Mouse (Mus musculus): ENCODE measurements around the gene Ralb. TPM values are rescaled to one million over a fixed set of nuclear protein-coding genes. Genes with fewer than 3 reads are reported as not detected.

Ralb gene
- polyA plus RNA-seq, 1 experiment from 2014 or later = 145 TPM

DNA sequence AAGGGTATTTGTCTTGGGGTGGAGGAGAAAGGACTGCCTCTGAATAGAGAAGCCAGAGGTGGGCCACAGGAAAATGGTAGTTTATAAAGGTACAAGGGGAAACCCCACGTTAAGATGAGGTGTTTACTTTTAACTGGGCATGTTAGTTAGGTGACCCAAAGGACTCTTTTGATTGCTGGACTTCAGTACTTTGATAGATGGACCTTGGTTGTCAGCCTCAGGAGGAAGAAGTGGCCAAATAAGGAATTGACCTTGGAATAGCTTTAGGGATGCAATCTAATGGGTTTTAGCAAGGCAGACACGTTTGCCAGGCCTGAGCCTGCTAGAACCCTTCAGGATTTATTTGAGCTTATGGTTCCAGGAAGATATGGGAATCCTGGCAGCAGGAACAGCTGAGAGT lies 34.7 kb upstream of the Ralb start:
- H3K27me3 ChIP-seq (replicated peaks; ENCODE audit: control insufficient read depth, insufficient read depth, low read length) = no peaks in the 10 kb centered on the region
- no peaks in the 10 kb centered on the region; the same call in 1 of the 2 replicates for H3K36me3 ChIP-seq (ENCODE audit: control insufficient read depth, insufficient read depth)
- H3K4me3 ChIP-seq (ENCODE audit: low read depth, low read length) = no peak overlapping the region
- no peak overlapping the region for H3K4me2 ChIP-seq (replicated peaks; ENCODE audit: low read depth)
- H3K27ac ChIP-seq (ENCODE audit: low read depth, low read length) = no peak overlapping the region
- no peak for ATAC-seq
- H3K9me3 ChIP-seq (ENCODE audit: control insufficient read depth) = no peaks in the 10 kb centered on the region
- no peak overlapping the region for H3K9ac ChIP-seq (ENCODE audit: low read depth, low read length)
- peaks cover 4% of the 10 kb centered on the region; the same call in 1 of the 2 replicates for H3K4me1 ChIP-seq (replicated peaks; ENCODE audit: control insufficient read depth, insufficient read depth, low read length)
- 17% methylated on average over 2 of the region's 2 CpGs for WGBS
- TF ChIP-seq CTCF (IDR thresholded peaks at IDR 0.05; ENCODE audit: low read depth) = no peak

DNA sequence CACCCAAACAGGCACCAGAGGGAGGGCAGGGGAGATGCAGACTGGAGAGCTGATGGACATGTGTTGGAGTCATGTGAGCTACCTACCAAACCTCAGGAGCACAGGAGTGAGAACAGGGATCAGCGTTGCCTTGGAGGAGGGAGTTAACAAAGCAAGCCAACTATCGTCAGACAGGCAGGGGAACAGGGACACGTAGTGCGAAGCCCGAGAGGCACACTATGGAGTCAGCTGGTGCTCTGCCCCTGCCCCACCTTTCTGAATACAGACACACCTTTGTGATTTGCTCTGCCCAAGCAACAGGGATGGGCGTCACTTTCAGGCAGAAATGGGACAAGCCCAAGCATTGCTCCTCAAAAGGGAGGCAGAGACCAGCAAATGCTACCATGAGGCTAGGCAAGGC lies 33.1 kb upstream of the Ralb start:
- 74% methylated on average over 6 of the region's 6 CpGs for WGBS
- no peak overlapping the region for H3K9ac ChIP-seq (ENCODE audit: low read depth, low read length)
- no peak for ATAC-seq
- H3K27me3 ChIP-seq (replicated peaks; ENCODE audit: control insufficient read depth, insufficient read depth, low read length) = no peaks in the 10 kb centered on the region
- H3K4me3 ChIP-seq (ENCODE audit: low read depth, low read length) = no peak overlapping the region
- H3K36me3 ChIP-seq (ENCODE audit: control insufficient read depth, insufficient read depth) = no peaks in the 10 kb centered on the region
- no peaks in the 10 kb centered on the region for H3K9me3 ChIP-seq (ENCODE audit: control insufficient read depth)
- no peaks in the 10 kb centered on the region for H3K4me1 ChIP-seq (replicated peaks; ENCODE audit: control insufficient read depth, insufficient read depth, low read length)
- no peak overlapping the region for H3K4me2 ChIP-seq (replicated peaks; ENCODE audit: low read depth)
- no peak overlapping the region for H3K27ac ChIP-seq (ENCODE audit: low read depth, low read length)
- no peak for TF ChIP-seq CTCF (IDR thresholded peaks at IDR 0.05; ENCODE audit: low read depth)

GRCm38 (mm10) chr1:119536122-119536521 lies 31.5 kb upstream of the Ralb start:
- Histone ChIP-seq H3K4me2 (replicated peaks; ENCODE audit: low read depth) (no peak overlapping the region), H3K4me3 (ENCODE audit: low read depth, low read length) (no peak overlapping the region), H3K27ac (ENCODE audit: low read depth, low read length) (no peak overlapping the region), H3K27me3 (replicated peaks; ENCODE audit: control insufficient read depth, insufficient read depth, low read length) (no peaks in the 10 kb centered on the region), H3K9me3 (ENCODE audit: control insufficient read depth) (no peaks in the 10 kb centered on the region), H3K4me1 (replicated peaks; ENCODE audit: control insufficient read depth, insufficient read depth, low read length) (0 out of 2 replicates have a peak, but pooled peaks cover 2% of the 10 kb centered on the region), H3K36me3 (ENCODE audit: control insufficient read depth, insufficient read depth) (no peaks in the 10 kb centered on the region), H3K9ac (ENCODE audit: low read depth, low read length) (no peak overlapping the region)
- 84% methylated on average over 2 of the region's 2 CpGs for WGBS
- TF ChIP-seq CTCF (IDR thresholded peaks at IDR 0.05; ENCODE audit: low read depth) = no peak
- ATAC-seq = no peak

- WGBS = 95% methylated on average over 5 of the region's 5 CpGs
- no peak overlapping the region for H3K4me3 ChIP-seq (ENCODE audit: low read depth, low read length)
- H3K27me3 ChIP-seq (replicated peaks; ENCODE audit: control insufficient read depth, insufficient read depth, low read length) = no peaks in the 10 kb centered on the region
- H3K9ac ChIP-seq (ENCODE audit: low read depth, low read length) = no peak overlapping the region
- no peak for TF ChIP-seq CTCF (IDR thresholded peaks at IDR 0.05; ENCODE audit: low read depth)
- H3K4me2 ChIP-seq (replicated peaks; ENCODE audit: low read depth) = no peak overlapping the region
- H3K9me3 ChIP-seq (ENCODE audit: control insufficient read depth) = no peaks in the 10 kb centered on the region
- 0 out of 2 replicates have a peak, but pooled peaks cover 3% of the 10 kb centered on the region for H3K4me1 ChIP-seq (replicated peaks; ENCODE audit: control insufficient read depth, insufficient read depth, low read length)
- H3K27ac ChIP-seq (ENCODE audit: low read depth, low read length) = no peak overlapping the region
- no peak for ATAC-seq
- peaks cover under 1% of the 10 kb centered on the region; the same call in 1 of the 2 replicates for H3K36me3 ChIP-seq (ENCODE audit: control insufficient read depth, insufficient read depth)
Observed at GRCm38 (mm10) chr1:119534341-119534740, 29.7 kb upstream of the Ralb start.

DNA sequence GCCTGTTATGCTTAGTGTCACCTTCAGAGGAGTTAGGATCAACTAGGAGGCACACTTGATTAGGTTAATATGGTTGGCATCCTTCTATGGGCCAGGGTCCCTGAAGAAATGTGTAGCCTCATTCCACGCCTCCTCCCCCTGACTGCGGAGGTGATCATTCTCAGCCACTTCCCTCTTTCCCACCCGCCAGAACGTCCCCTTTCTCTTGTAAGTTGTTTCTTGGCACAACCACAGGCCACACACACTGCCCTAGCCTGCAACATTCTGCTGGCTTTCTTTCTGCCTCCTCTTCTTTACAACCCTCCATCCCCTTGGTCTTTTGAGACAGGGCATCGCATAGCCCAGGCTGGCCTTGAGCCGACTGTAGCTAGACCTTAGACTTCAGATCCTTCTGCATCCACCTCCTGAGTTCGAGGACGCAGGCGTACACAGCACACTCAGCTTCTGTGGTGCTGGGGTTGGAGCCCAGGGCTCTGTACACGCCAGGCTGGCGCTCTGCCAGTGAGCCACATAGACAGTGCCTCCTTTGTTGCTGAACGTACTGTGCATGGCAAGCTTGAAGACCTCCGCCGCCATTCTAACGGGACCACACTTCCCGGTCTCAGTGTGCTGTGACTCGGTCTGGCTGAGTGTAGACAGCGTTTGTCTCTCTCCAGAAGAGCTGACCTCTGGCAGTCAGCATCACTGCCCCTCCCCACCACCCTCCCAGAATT lies 28.7 kb upstream of the Ralb start:
- H3K4me3 ChIP-seq (ENCODE audit: low read depth, low read length) = no peak overlapping the region
- TF ChIP-seq CTCF (IDR thresholded peaks at IDR 0.05; ENCODE audit: low read depth) = no peak
- 0 out of 2 replicates have a peak, but pooled peaks cover 4% of the 10 kb centered on the region for H3K9me3 ChIP-seq (ENCODE audit: control insufficient read depth)
- peaks cover 11% of the 10 kb centered on the region for H3K36me3 ChIP-seq (ENCODE audit: control insufficient read depth, insufficient read depth)
- H3K4me2 ChIP-seq (replicated peaks; ENCODE audit: low read depth) = no peak overlapping the region
- H3K9ac ChIP-seq (ENCODE audit: low read depth, low read length) = no peak overlapping the region; the same call in 1 of the 2 replicates
- WGBS = 85% methylated on average over 18 of the region's 18 CpGs
- ATAC-seq = no peak
- H3K27me3 ChIP-seq (replicated peaks; ENCODE audit: control insufficient read depth, insufficient read depth, low read length) = no peaks in the 10 kb centered on the region
- 0 out of 2 replicates have a peak, but pooled peaks cover 3% of the 10 kb centered on the region for H3K4me1 ChIP-seq (replicated peaks; ENCODE audit: control insufficient read depth, insufficient read depth, low read length)
- H3K27ac ChIP-seq (ENCODE audit: low read depth, low read length) = no peak overlapping the region

DNA sequence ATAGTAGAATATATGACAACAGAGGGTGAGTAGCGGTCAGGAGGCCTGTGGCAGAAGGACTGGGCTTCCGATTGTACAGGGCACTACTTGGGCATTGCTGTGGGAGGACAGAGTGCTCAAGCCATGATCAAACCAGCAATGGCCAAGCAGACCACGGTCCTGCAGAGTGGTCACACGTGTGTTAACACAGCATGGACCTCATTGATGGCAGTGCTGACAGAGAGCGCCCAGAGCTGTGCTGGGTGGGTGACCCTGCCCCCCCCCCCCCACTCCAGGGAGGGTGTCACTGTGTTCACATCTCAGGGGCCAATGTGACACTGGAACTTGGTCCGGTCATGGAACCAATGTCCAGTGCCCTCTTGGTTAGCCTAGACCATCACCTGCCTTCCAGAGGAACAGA lies 27.6 kb upstream of the Ralb start:
- TF ChIP-seq CTCF (IDR thresholded peaks at IDR 0.05; ENCODE audit: low read depth) = no peak
- 0 out of 2 replicates have a peak, but pooled peaks cover 4% of the 10 kb centered on the region for H3K9me3 ChIP-seq (ENCODE audit: control insufficient read depth)
- peaks cover 15% of the 10 kb centered on the region for H3K36me3 ChIP-seq (ENCODE audit: control insufficient read depth, insufficient read depth)
- H3K4me3 ChIP-seq (ENCODE audit: low read depth, low read length) = no peak overlapping the region
- ATAC-seq = no peak
- 0 out of 2 replicates have a peak, but pooled peaks cover 7% of the 10 kb centered on the region for H3K4me1 ChIP-seq (replicated peaks; ENCODE audit: control insufficient read depth, insufficient read depth, low read length)
- H3K9ac ChIP-seq (ENCODE audit: low read depth, low read length) = no peak overlapping the region
- no peaks in the 10 kb centered on the region for H3K27me3 ChIP-seq (replicated peaks; ENCODE audit: control insufficient read depth, insufficient read depth, low read length)
- whole genome bisulfite sequencing = 96% methylated on average over 6 of the region's 6 CpGs
- no peak overlapping the region for H3K4me2 ChIP-seq (replicated peaks; ENCODE audit: low read depth)
- H3K27ac ChIP-seq (ENCODE audit: low read depth, low read length) = no peak overlapping the region
